Mouse (Mus musculus) midbrain, embryonic 14.5 days (tissue): Measurements from ENCODE around the gene Crygc. TPM values are rescaled to one million over a fixed set of nuclear protein-coding genes. Genes with fewer than 3 reads are reported as not detected.

Experiments used
- ATAC-seq: fragments of 200-750 bp; cut with Nextera tagmentation; 2 replicates; pipeline ENCODE4 v1.8.0; 2017; ENCODE audit warnings: moderate number of reproducible peaks, moderate library complexity; ENCODE audit not compliant: low FRiP score, low TSS enrichment
- DNase-seq: peaks from one replicate; pipeline ENCODE4 v3.0.0-alpha.2; 2015
- H3K27ac ChIP-seq: fragments of 300-500 bp; sonication (generic); replicated peaks from 2 replicates; pipeline ENCODE4 v1.5.1; 2014; ENCODE audit warnings: mild to moderate bottlenecking, low read depth, low read length, moderate library complexity
- H3K27me3 ChIP-seq: fragments of 300-500 bp; sonication (generic); 2 replicates; pipeline ENCODE4 v1.6.1; 2014; ENCODE audit warnings: low read length, control low read depth, mixed read lengths; ENCODE audit not compliant: control insufficient read depth, insufficient read depth
- H3K36me3 ChIP-seq: fragments of 300-500 bp; sonication (generic); 2 replicates; pipeline ENCODE4 v1.6.1; 2014; ENCODE audit warnings: low read length, control low read depth; ENCODE audit not compliant: control insufficient read depth, insufficient read depth
- H3K4me1 ChIP-seq: fragments of 300-500 bp; sonication (generic); 2 replicates; pipeline ENCODE4 v1.6.1; 2014; ENCODE audit warnings: mild to moderate bottlenecking, antibody characterized with exemption, low read length, control low read depth; ENCODE audit not compliant: control insufficient read depth, insufficient read depth
- H3K4me2 ChIP-seq: fragments of 300-500 bp; sonication (generic); 2 replicates; pipeline ENCODE4 v1.6.1; 2014; ENCODE audit warnings: mild to moderate bottlenecking, low read length, moderate library complexity
- H3K4me3 ChIP-seq: fragments of 300-500 bp; sonication (generic); replicated peaks from 2 replicates; pipeline ENCODE4 v1.5.1; 2014; ENCODE audit warnings: low read depth, low read length
- H3K9ac ChIP-seq: fragments of 300-500 bp; sonication (generic); replicated peaks from 2 replicates; pipeline ENCODE4 v1.6.1; 2014; ENCODE audit warnings: mild to moderate bottlenecking, low read length, moderate library complexity
- H3K9me3 ChIP-seq: fragments of 300-500 bp; sonication (generic); 2 replicates; pipeline ENCODE4 v1.6.1; 2016; ENCODE audit warnings: low read length, control low read depth, mixed read lengths; ENCODE audit not compliant: control insufficient read depth
- WGBS: fragments of 180-500 bp; shearing (Covaris S2); extraction: QIAGEN DNeasy Blood & Tissue Kit; methylation state at CpG from one replicate; pipeline ENCODE4 v1.1.7; 2014; 5-methylcytosine and 5-hydroxymethylcytosine counted together
- polyA plus RNA-seq: library from polyadenylated mRNA; unstranded; fragments of >200 nt; fragmentation: Nextera tagmentation; extraction: Ambion mirVana; gene quantifications from 2 replicates; pipeline ENCODE4 v1.2.1, GENCODE M21; 2014

Gene Crygc
- polyA plus RNA-seq, 1 experiment from 2014 or later: not detected

- no peaks in the 10 kb centered on the region for H3K36me3 ChIP-seq
- H3K9me3 ChIP-seq: no peaks in the 10 kb centered on the region
- no peak overlapping the region for H3K27ac ChIP-seq
- DNase-seq (peak; percentile 75), ATAC-seq (no peak)
- H3K4me2 ChIP-seq: no peak overlapping the region
- H3K4me1 ChIP-seq: no peaks in the 10 kb centered on the region
- H3K9ac ChIP-seq: no peak overlapping the region
- WGBS: 39% methylated on average over 8 of the region's 8 CpGs
- H3K4me3 ChIP-seq: no peak overlapping the region
- no peaks in the 10 kb centered on the region for H3K27me3 ChIP-seq
Observed at GRCm38 (mm10) chr1:65046401-65047109, 26.9 kb downstream of the Crygc start.

- H3K27me3 ChIP-seq: no peaks in the 10 kb centered on the region
- H3K27ac ChIP-seq: no peak overlapping the region
- ATAC-seq (no peak), DNase-seq (no peak)
- no peak overlapping the region for H3K4me3 ChIP-seq
- H3K9ac ChIP-seq: no peak overlapping the region
- no peaks in the 10 kb centered on the region for H3K9me3 ChIP-seq
- 88% methylated on average over 2 of the region's 2 CpGs for WGBS
- no peaks in the 10 kb centered on the region for H3K4me1 ChIP-seq
- no peak overlapping the region for H3K4me2 ChIP-seq
- no peaks in the 10 kb centered on the region for H3K36me3 ChIP-seq
Observed at GRCm38 (mm10) chr1:65043433-65043832, 30.1 kb downstream of the Crygc start.

GRCm38 (mm10) chr1:65041837-65042236 lies 31.7 kb downstream of the Crygc start:
- 94% methylated on average over 3 of the region's 3 CpGs for WGBS
- H3K4me1 ChIP-seq: no peaks in the 10 kb centered on the region

GRCm38 (mm10) chr1:65040806-65041205 lies 32.7 kb downstream of the Crygc start:
- ATAC-seq: no peak
- WGBS: 83% methylated on average over 6 of the region's 6 CpGs
- H3K9ac ChIP-seq: no peak overlapping the region
- H3K36me3 ChIP-seq: no peaks in the 10 kb centered on the region
- no peak overlapping the region for H3K4me3 ChIP-seq
- H3K4me1 ChIP-seq: no peaks in the 10 kb centered on the region
- H3K27ac ChIP-seq: no peak overlapping the region
- DNase-seq: no peak
- H3K9me3 ChIP-seq: no peaks in the 10 kb centered on the region
- no peaks in the 10 kb centered on the region for H3K27me3 ChIP-seq
- no peak overlapping the region for H3K4me2 ChIP-seq

More at GRCm38 (mm10) chr1:65041837-65042236, 31.7 kb downstream of the Crygc start:
- no peaks in the 10 kb centered on the region for H3K27me3 ChIP-seq
- no peak overlapping the region for H3K4me3 ChIP-seq
- no peak overlapping the region for H3K9ac ChIP-seq
- ATAC-seq (no peak), DNase-seq (no peak)
- H3K4me2 ChIP-seq: no peak overlapping the region
- H3K27ac ChIP-seq: no peak overlapping the region
- no peaks in the 10 kb centered on the region for H3K36me3 ChIP-seq
- H3K9me3 ChIP-seq: no peaks in the 10 kb centered on the region

GRCm38 (mm10) chr1:65039679-65040078 lies 33.8 kb downstream of the Crygc start:
- 85% methylated on average over 3 of the region's 3 CpGs for WGBS
- H3K36me3 ChIP-seq: no peaks in the 10 kb centered on the region
- no peak for ATAC-seq
- H3K27ac ChIP-seq: no peak overlapping the region
- H3K4me3 ChIP-seq: no peak overlapping the region
- DNase-seq: no peak
- H3K9me3 ChIP-seq: no peaks in the 10 kb centered on the region
- no peaks in the 10 kb centered on the region for H3K27me3 ChIP-seq
- no peak overlapping the region for H3K9ac ChIP-seq
- H3K4me1 ChIP-seq: no peaks in the 10 kb centered on the region
- no peak overlapping the region for H3K4me2 ChIP-seq

- Histone ChIP-seq H3K4me2 (no peak overlapping the region), H3K4me1 (no peaks in the 10 kb centered on the region), H3K27me3 (no peaks in the 10 kb centered on the region), H3K9me3 (no peaks in the 10 kb centered on the region), H3K27ac (no peak overlapping the region), H3K36me3 (no peaks in the 10 kb centered on the region), H3K9ac (no peak overlapping the region), H3K4me3 (no peak overlapping the region)
- ATAC-seq: no peak
- DNase-seq: no peak
- 89% methylated on average over 2 of the region's 2 CpGs for WGBS
Observed at GRCm38 (mm10) chr1:65037542-65037941, 35.9 kb downstream of the Crygc start.

- ATAC-seq: no peak
- 36% methylated on average over 3 of the region's 3 CpGs for whole genome bisulfite sequencing
- no peaks in the 10 kb centered on the region for H3K4me1 ChIP-seq
Observed at GRCm38 (mm10) chr1:65035513-65035912, 38.0 kb downstream of the Crygc start.

GRCm38 (mm10) chr1:65032641-65033040 lies 40.8 kb downstream of the Crygc start, which contains the start of gene Akr1cl:
Gene Akr1cl, minus strand, starts transcription at chr1:65032759.
- Histone ChIP-seq H3K27ac (no peak within 1 kb of the TSS), H3K4me1 (no peaks in the 10 kb centered on the region), H3K9me3 (no peaks in the 10 kb centered on the region), H3K4me3 (no peak within 1 kb of the TSS), H3K27me3 (no peaks in the 10 kb centered on the region), H3K9ac (no peak within 1 kb of the TSS), H3K36me3 (no peaks in the 10 kb centered on the region), H3K4me2 (no peak within 1 kb of the TSS)
- ATAC-seq (no peak), DNase-seq (no peak)

More at GRCm38 (mm10) chr1:65035513-65035912, 38.0 kb downstream of the Crygc start:
- H3K9ac ChIP-seq: no peak overlapping the region
- no peaks in the 10 kb centered on the region for H3K36me3 ChIP-seq
- no peaks in the 10 kb centered on the region for H3K9me3 ChIP-seq
- H3K27me3 ChIP-seq: no peaks in the 10 kb centered on the region
- DNase-seq: no peak
- H3K27ac ChIP-seq: no peak overlapping the region
- no peak overlapping the region for H3K4me2 ChIP-seq
- H3K4me3 ChIP-seq: no peak overlapping the region

- Histone ChIP-seq H3K4me1 (no peaks in the 10 kb centered on the region), H3K4me3 (no peak overlapping the region), H3K27ac (no peak overlapping the region), H3K36me3 (no peaks in the 10 kb centered on the region), H3K9me3 (no peaks in the 10 kb centered on the region), H3K27me3 (no peaks in the 10 kb centered on the region), H3K9ac (no peak overlapping the region), H3K4me2 (no peak overlapping the region)
- ATAC-seq (no peak), DNase-seq (no peak)
- 70% methylated on average over 9 of the region's 9 CpGs for WGBS
Observed at GRCm38 (mm10) chr1:65028206-65028605, 45.3 kb downstream of the Crygc start.
